In genomic region chr1:87637878-87638600, GRCm38 (mm10) we compare ENCODE assay signal across 13 mouse cellular contexts. TPM values are rescaled to one million over a fixed set of nuclear protein-coding genes. Genes with fewer than 3 reads are reported as not detected.
DNase-seq lines count a peak whose midpoint lies in the region; ATAC-seq lines count a peak whose summit lies in the region.
"Had no signal": no experiment of that assay in that cellular context is flagged by ENCODE, and none has a peak within 500 bp of the region (broad histone marks: within the 10 kb centered on the region; RNA-seq: fewer than 3 reads in every experiment).

No protein-coding gene starts in this region.

- no peaks in the 10 kb centered on the region for H3K36me3 ChIP-seq in heart, embryonic 13.5 days
- H3K36me3 ChIP-seq in macrophage (ENCODE audit: inconsistent target): peaks cover 31% of the 10 kb centered on the region; the same call in 1 of the 2 replicates
- H3K36me3 ChIP-seq: heart, embryonic 10.5 days; lung, embryonic 15.5 days had no signal

- H3K27me3 ChIP-seq in heart, embryonic 13.5 days (replicated peaks): no peaks in the 10 kb centered on the region
- H3K27me3 ChIP-seq: lung, embryonic 15.5 days; Patski had no signal

- ATAC-seq in heart, embryonic 13.5 days (ENCODE audit: extremely low read depth, insufficient number of reproducible peaks, low FRiP score, low TSS enrichment): peak; percentile 44
- peak; percentile 69 for ATAC-seq in erythroblast, adult 5-6 weeks (replicated peaks; ENCODE audit: low FRiP score, poor library complexity, severe bottlenecking)
- ATAC-seq: Patski had no signal

- H3K4me3 ChIP-seq in heart, embryonic 13.5 days: no peak overlapping the region
- no peak overlapping the region for H3K4me3 ChIP-seq in macrophage (ENCODE audit: inconsistent target)
- H3K4me3 ChIP-seq: heart, embryonic 10.5 days; lung, embryonic 15.5 days had no signal

- H3K9me3 ChIP-seq in heart, embryonic 13.5 days: no peaks in the 10 kb centered on the region
- H3K9me3 ChIP-seq: heart, embryonic 10.5 days; lung, embryonic 15.5 days had no signal

- peaks cover 30% of the 10 kb centered on the region for H3K4me1 ChIP-seq in heart, embryonic 13.5 days

- intact Hi-C loops in heart, postnatal 10 days (cut with DNase I): no loop called here

- DNase-seq in heart, postnatal 10 days: no peak
- peak; percentile 82 for DNase-seq in 416B (ENCODE audit: low read depth)
- DNase-seq in adrenal gland, adult 2 months: no peak
- no peak for DNase-seq in gastrocnemius, postnatal 4 days (ENCODE audit: low spot score in 2 of 2)
- DNase-seq in right cerebral cortex, postnatal 25 days: no peak
- DNase-seq: cerebellum, adult 11 months; right cerebral cortex, postnatal 4 days had no signal

- peaks cover 87% of the 10 kb centered on the region for H3K79me2 ChIP-seq in macrophage (ENCODE audit: inconsistent target)

- 82% methylated on average over 4 of the region's 4 CpGs for WGBS in heart, embryonic 13.5 days
- WGBS in macrophage (ENCODE audit: missing documents): 0% methylated on average over 3 of the region's 4 CpGs

- H3K4me2 ChIP-seq in heart, embryonic 13.5 days: no peak overlapping the region
- H3K4me2 ChIP-seq: lung, embryonic 15.5 days had no signal

- no peak overlapping the region for H3K9ac ChIP-seq in heart, embryonic 13.5 days
- H3K9ac ChIP-seq: lung, embryonic 15.5 days had no signal

- H3K27ac ChIP-seq in heart, embryonic 13.5 days (replicated peaks): peak overlapping the region; percentile 46; the same call in 1 of the 2 replicates
- peak overlapping the region; percentile 98 for H3K27ac ChIP-seq in macrophage
- H3K27ac ChIP-seq: lung, embryonic 15.5 days had no signal

RNA-seq across cellular contexts. Expression of gene Inpp5d, which starts 17.9 kb away (rescaled TPM):
- 6.0 and 6.2 TPM in 2 replicates for polyA plus RNA-seq in heart, embryonic 13.5 days (2015; fragmentation: Nextera tagmentation; extraction: Ambion mirVana)
- total RNA-seq in heart, postnatal 10 days (2021): 10 to 100 TPM; 13.6 to 17.4 TPM
- 50.1 and 53.1 TPM in 2 replicates for total RNA-seq in erythroblast, adult 5-6 weeks (2015; ENCODE audit: low replicate concordance)
- 19.9 and 25.2 TPM in 2 replicates for total RNA-seq in erythroblast, adult 5-6 weeks (2017; ENCODE audit: low replicate concordance)
- 100 to 1,000 TPM in 23 of 26 experiments, 10 to 100 TPM in 3; 27.7 to 953 (median 662) TPM for total RNA-seq in macrophage (2018; cell fraction: chromatin; rRNA removed)
- total RNA-seq in macrophage (2018; cell fraction: cytosol; rRNA removed): 100 to 1,000 TPM in 25 of 26 experiments, 10 to 100 TPM in 1; 98.1 to 214 (median 175) TPM
- total RNA-seq in macrophage (2018; cell fraction: nucleus; rRNA removed): 100 to 1,000 TPM in 22 of 26 experiments, 10 to 100 TPM in 4; 36.2 to 581 (median 315) TPM
- polyA plus RNA-seq in macrophage (2018): 176 to 213 TPM (median 185 TPM) in 3 replicates
- 10 to 100 TPM; 11.5 to 18.4 TPM for total RNA-seq in adrenal gland, adult 2 months (2021)
- 17.5 and 21.1 TPM in 2 replicates for polyA plus RNA-seq in adrenal gland, adult 2 months (2012; rRNA removed)
- total RNA-seq in gastrocnemius, postnatal 4 days (2021): 10 to 100 TPM; 13.3 to 19.3 TPM
